Mouse (Mus musculus) olfactory bulb, adult 2 months (tissue): ENCODE data around the gene Acacb.

Source experiments
- CTCF ChIP-seq: fragments of 200-500 bp; IDR thresholded peaks from 2 replicates; pipeline ENCODE4 v1.5.1; 2012; ENCODE audit warnings: low read depth, mild to moderate bottlenecking, low read length, moderate library complexity; ENCODE audit not compliant: insufficient read depth
- POLR2A ChIP-seq: fragments of 200-500 bp; IDR thresholded peaks from 2 replicates; pipeline ENCODE4 v1.6.1; 2012; ENCODE audit warnings: mild to moderate bottlenecking, low read depth, low read length, moderate library complexity; ENCODE audit not compliant: insufficient read depth

- TF ChIP-seq POLR2A: no peak
- TF ChIP-seq CTCF: no peak
Measured at GRCm38 (mm10) chr5:114170345-114170744, 24.0 kb downstream of the Acacb start.
